Mouse (Mus musculus) adrenal gland (tissue): Measurements from ENCODE around the gene Dmac2.

Experiments used
- intact Hi-C: fragments of 180-260 bp; cut with DNase I; formaldehyde crosslinking; loops from one replicate; pipeline ENCODE4 v1.15.1; 2025

The Dmac2 gene

GRCm38 (mm10) chr7:25614831-25615705 lies 4.1 kb upstream of the Dmac2 start:
- intact Hi-C loops, result no loop called here

GRCm38 (mm10) chr7:25615706-25616011 lies 3.6 kb upstream of the Dmac2 start, which contains the start of gene Erich4:
Erich4 (minus strand) TSS chr7:25615892.
- intact Hi-C loops, result no loop called here

GRCm38 (mm10) chr7:25617376-25618160 lies 1.6 kb upstream of the Dmac2 start:
- intact Hi-C loops, result no loop called here

GRCm38 (mm10) chr7:25619722-25619991 lies 443 bp downstream of the Dmac2 start:
- intact Hi-C loops, result no loop called here

- intact Hi-C loops, result loop anchor here (5.0 to 10.0 kb wide), 2 partner anchors 42 to 1015 kb away; no protein-coding TSS in a partner anchor
Measured at GRCm38 (mm10) chr7:25620101-25620500, 887 bp downstream of the Dmac2 start.

GRCm38 (mm10) chr7:25620751-25621150 lies 1.5 kb downstream of the Dmac2 start:
- intact Hi-C loops, result loop anchor here (5.0 to 10.0 kb wide), 2 partner anchors 42 to 1016 kb away; no protein-coding TSS in a partner anchor

GRCm38 (mm10) chr7:25623857-25624370 lies 4.7 kb downstream of the Dmac2 start:
- intact Hi-C loops, result loop anchor here (5.0 to 10.0 kb wide), 2 partner anchors 38 to 1019 kb away; no protein-coding TSS in a partner anchor

- intact Hi-C loops, result loop anchor here (5.0 to 10.0 kb wide), 2 partner anchors 37 to 1020 kb away; no protein-coding TSS in a partner anchor
Measured at GRCm38 (mm10) chr7:25624851-25625250, 5.6 kb downstream of the Dmac2 start.

GRCm38 (mm10) chr7:25625594-25626250 lies 6.5 kb downstream of the Dmac2 start:
- intact Hi-C loops, result loop anchor here (10.0 kb wide), 1 partner anchor 1021 kb away; no protein-coding TSS in a partner anchor

GRCm38 (mm10) chr7:25626509-25627430 lies 7.6 kb downstream of the Dmac2 start, which contains the start of gene B3gnt8:
B3gnt8 (plus strand) TSS chr7:25626654.
- intact Hi-C loops, result loop anchor here (10.0 kb wide), 1 partner anchor 1022 kb away; no protein-coding TSS in a partner anchor

- intact Hi-C loops, result loop anchor here (10.0 kb wide), 1 partner anchor 1023 kb away; no protein-coding TSS in a partner anchor
Measured at GRCm38 (mm10) chr7:25627431-25628322, 8.5 kb downstream of the Dmac2 start.

- intact Hi-C loops, result loop anchor here (10.0 kb wide), 1 partner anchor 1023 kb away; no protein-coding TSS in a partner anchor
Measured at GRCm38 (mm10) chr7:25628323-25628620, 9.1 kb downstream of the Dmac2 start.

GRCm38 (mm10) chr7:25632679-25633078 lies 13.5 kb downstream of the Dmac2 start:
- intact Hi-C loops, result loop anchor here (5.0 kb wide), 1 partner anchor 35 kb away; no protein-coding TSS in a partner anchor

- intact Hi-C loops, result no loop called here
Measured at GRCm38 (mm10) chr7:25636373-25636772, 17.2 kb downstream of the Dmac2 start.

GRCm38 (mm10) chr7:25637099-25637498 lies 17.9 kb downstream of the Dmac2 start:
- intact Hi-C loops, result no loop called here

- intact Hi-C loops, result no loop called here
Measured at GRCm38 (mm10) chr7:25639754-25640153, 20.5 kb downstream of the Dmac2 start.

- intact Hi-C loops, result no loop called here
Measured at GRCm38 (mm10) chr7:25644136-25644535, 24.9 kb downstream of the Dmac2 start.

- intact Hi-C loops, result no loop called here
Measured at GRCm38 (mm10) chr7:25644631-25645030, 25.4 kb downstream of the Dmac2 start.

GRCm38 (mm10) chr7:25645074-25645473 lies 25.9 kb downstream of the Dmac2 start:
- intact Hi-C loops, result no loop called here
